Mouse (Mus musculus) left cerebral cortex, adult 18-20 months (tissue): Measurements from ENCODE around the gene Nfatc3. TPM values are rescaled to one million over a fixed set of nuclear protein-coding genes. Genes with fewer than 3 reads are reported as not detected.
A peak's percentile ranks its signal among the peaks of the same experiment; 100 is the strongest.

Experiments
- DNase-seq, 2 experiments: peaks; one replicate each; pipeline ENCODE4 v3.0.0; 2021 to 2022; ENCODE audit warnings: low spot score in 2 of 2, mixed read lengths in 1 of 2
- total RNA-seq, 2 experiments: library from RNA; stranded (reverse); gene quantifications; 2 replicates each; pipeline ENCODE4 v1.2.3; 2021

The Nfatc3 gene
- total RNA-seq, 2 experiments from 2014 or later: 10.5 to 12.4 TPM

DNA sequence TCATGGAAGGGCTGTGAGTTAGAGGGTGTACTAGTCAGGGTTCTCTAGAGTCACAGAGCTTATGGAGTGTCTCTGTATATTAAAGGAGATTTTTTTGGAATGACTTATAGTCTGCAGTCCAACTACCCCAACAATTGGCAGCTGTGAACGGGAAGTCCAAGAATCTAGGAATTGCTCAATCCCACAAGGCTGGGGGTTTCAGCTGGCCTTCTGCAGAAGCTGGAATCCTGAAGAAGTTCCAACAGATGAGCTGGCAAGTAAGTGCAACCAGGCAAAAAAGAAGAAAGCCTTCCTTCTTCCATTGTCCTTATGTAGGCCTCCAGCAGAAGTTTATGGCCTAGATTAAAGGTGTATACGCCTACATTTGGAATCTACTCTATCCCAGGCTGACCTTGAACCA is 86.7 kb downstream of the Nfatc3 start:
- no peak for DNase-seq

DNA sequence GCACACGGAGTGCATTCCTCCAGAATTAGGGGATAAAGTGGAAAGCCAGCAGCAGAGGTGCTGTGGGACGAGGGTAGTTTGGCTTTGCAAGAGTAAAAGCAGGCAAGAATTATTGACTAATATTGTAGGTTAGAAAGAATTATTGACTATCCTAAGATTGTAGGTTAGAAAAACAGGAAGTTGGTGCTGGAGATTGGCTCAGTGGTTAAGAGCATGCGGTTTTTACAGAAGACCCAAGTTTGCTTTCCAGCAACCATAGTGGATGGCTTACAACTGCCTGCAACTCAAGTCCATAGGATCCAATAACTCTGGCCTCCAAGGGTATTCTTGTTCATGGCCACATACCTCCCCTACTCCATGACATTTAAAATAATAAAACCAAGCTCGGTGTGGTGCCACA is 87.4 kb downstream of the Nfatc3 start:
- DNase-seq: no peak

DNA sequence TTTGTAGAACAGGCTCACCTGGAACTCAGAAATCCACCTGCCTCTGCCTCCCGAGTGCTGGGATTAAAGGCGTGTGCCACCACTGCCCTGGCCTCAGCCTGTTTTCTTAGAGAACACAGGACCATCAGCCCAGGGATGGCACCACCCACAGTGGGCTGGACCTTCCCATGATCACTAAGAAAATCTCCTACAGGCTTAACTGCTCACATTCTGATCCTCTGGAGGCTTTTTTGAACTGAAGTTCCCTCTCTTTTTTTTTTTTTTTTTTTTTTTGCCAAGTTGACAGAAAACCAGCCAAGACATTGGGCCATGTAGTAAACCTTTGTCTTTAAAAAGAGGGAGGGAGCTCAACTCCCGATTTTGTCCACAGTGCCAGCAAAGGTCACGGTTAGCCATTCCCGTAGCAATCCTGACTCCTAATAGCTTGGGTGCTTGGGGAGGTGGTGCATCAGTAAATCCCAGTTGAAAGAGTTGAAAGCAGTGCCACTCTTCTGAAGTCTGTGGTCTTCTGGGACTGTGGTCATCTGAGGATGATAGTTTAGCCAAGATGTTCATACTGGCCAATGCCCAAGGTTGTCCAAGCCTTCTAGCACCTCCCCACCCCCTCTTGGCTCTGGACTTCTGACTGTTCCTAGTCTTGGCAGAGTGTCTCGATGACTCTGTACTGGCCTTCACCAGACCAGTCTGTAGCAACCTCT is 89.4 kb downstream of the Nfatc3 start:
- DNase-seq: no peak

DNA sequence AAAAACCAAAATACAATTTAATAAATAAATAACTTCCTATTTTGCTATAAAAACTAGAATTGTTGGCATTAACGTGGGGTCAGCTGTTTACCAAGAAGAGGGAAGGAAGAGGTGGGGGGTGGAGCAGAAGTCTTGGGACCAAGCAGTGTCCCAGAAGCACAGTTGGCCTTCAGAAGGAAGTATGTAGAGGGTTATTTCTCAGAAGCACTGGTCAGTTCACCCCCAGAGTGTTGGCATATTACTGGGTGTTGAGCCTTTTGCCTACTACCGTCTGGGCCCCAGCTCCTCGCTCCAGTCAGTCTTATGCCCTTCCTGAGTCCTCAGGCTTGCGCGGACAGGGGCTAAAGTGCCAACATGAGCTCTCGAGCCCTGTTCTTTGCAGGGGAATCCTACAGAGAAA is 90.4 kb downstream of the Nfatc3 start:
- DNase-seq: no peak

DNA sequence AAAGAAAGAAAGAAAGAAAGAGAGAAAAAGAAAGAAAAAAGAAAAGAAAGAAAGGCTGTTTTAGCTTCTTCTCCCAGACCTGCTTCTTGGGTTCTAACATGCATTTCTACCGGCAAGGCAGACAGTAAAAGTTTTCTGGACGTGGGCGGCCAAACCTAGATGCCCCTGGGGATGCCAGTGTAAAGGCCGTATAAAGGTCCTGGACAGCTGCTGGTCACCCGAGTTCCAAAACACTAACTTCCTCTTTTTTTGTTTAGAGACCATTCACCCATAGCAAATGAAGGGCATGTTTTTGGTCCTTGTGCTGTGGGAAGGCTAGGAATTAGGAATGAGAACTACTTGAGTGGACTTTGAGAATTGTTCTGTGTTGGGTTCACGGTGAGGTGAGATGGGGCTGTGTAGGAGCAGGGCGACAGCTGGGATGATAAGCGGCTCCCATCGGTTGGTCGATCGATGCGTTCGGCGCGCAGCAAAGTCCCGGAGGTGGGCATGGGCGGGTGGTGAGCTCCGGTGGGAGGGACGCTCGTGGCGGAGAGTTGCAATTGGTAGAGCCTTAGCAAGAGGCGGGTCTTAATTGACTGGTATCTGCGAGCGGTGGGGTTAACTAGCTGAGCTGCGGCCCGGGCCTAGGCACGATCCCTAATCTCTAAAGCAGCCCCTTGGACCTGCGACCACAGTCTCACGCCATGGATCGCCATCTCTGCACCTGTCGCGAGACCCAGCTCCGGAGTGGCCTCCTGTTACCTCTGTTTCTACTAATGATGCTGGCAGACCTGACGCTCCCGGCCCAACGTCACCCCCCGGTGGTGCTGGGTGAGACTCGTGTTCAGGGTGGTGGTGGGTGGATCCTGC is 91.4 kb downstream of the Nfatc3 start, which contains the start of gene Pla2g15:
Gene Pla2g15, plus strand, starts transcription at position 599 of the 852 bp plus-strand sequence.
- peak; percentile 92 to 94 for DNase-seq

DNA sequence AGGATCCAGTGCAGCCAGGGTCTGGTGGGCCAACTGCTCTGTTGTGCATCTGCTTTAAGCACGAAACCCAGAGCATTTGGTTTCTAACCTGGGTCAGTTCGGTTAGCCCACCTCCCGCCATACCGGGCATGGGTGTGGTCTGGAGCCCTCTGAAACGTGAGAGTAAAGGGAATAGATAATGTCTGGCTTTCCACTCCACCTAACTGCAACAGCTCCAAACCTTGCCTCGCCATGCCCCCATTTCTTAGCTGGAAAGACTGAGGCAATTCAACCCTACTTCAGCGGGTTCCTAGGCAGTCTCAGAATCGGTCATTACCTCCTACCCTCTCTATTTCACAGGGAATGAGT is 92.0 kb downstream of the Nfatc3 start:
- DNase-seq: no peak

DNA sequence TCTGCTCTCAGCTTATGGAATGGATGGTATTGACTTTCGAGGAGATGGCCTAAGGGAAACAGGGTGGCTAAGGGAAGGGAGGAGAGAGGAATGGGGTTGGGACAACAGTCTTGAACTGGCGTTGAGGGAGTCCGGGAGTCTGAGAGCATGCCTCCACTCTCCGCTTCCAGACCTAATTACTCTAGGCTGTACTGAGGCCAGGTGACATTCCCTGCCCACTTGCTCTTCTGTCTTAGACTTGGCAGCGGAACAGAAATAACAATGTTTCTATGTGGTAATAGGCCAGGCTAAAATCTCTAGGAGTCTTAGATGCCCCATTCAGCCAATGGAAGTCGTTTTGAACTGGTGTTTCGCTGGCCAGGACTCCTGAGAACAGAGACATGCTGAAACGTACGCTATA is 92.4 kb downstream of the Nfatc3 start:
- no peak for DNase-seq

DNA sequence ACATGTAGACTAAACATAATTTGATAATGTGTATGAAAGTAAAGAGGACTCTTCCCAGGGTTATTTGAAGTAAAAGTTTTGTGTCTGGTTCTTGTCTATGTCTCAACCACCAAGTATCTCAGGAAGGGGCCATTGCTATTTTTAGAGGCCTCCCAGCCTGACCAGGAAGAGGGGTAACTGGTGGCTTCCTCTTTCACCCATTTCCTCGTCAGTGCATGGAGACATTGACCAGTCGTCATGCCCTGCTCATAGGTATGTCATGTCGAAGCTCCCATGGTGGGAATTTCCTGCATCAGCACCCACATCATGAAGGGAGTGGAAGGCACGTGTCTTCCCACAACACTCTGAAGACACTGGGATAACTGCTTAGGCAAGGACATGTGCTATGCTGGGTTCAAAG is 94.2 kb downstream of the Nfatc3 start:
- DNase-seq: no peak

DNA sequence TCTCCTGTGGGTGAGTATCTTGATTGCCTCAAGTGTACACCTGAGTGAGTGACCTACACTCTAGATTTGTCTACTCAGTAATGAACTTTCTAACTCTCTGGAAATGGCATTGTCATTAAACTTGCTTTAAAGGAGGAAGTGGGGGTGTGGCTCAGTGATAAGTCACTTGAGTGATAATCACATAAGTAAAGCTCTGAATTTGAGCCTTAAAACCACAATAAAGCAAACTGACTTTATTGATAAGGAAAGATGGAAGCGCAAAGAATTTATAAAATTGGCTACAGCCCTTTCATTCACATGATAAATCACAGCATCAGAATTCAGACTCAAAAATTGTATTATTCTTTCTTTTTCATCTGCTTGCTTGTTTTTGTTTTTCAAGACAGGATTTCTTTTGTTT is 98.8 kb downstream of the Nfatc3 start:
- no peak for DNase-seq

DNA sequence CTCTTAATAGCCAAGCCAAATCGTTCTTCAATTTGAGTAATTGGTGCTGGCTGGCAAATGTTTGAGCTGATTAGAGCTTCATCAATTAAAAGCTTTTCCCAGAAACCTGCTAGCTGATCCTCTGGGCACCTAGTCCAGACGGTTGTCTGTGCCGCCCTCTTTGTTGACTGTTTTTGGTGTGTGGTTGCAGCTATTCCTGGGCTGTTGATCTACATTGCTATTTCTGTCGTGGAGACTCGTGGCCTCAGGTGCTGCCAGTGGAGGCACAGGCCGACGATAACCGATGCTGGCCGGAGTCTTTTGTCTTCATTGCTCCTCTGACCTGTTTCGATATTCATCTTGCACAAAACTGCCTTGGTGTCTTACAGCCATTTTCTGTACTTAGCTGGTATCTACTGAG is 99.7 kb downstream of the Nfatc3 start:
- no peak for DNase-seq

DNA sequence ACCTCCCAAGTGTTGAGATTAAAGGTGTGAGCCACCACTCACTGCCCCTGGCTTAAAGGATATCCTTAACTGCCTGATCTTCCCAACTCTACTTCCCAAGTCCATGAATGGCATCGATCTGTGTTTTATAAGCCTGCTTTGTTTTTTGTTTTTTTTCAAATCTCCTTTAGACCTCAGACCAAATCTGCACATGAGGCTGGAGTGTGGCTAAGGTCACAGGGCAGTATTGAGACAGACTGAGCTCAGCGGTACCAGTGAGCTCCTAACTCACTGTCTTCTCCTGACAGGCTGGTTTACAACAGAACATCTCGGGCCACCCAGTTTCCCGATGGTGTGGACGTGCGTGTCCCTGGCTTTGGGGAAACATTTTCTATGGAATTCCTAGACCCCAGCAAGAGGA is 101.2 kb downstream of the Nfatc3 start:
- DNase-seq: no peak

DNA sequence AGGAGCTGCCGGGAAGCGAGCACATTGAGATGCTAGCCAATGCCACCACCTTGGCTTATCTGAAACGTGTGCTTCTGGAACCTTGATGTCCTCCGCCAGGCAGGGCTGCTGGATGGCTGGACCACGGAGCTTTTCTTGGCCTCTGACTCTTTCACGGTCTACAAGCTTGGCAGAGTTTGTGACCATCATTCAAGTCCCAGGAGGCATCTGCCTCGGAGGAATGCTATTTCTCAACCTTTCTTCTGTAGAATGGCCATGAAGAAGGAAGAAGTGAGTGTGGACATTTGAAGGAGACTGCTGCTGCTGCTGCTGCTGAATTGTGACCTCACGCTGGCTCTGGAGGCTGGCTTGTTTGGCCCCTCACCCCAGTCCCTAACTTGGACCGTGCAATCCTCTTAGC is 104.6 kb downstream of the Nfatc3 start:
- no peak for DNase-seq

DNA sequence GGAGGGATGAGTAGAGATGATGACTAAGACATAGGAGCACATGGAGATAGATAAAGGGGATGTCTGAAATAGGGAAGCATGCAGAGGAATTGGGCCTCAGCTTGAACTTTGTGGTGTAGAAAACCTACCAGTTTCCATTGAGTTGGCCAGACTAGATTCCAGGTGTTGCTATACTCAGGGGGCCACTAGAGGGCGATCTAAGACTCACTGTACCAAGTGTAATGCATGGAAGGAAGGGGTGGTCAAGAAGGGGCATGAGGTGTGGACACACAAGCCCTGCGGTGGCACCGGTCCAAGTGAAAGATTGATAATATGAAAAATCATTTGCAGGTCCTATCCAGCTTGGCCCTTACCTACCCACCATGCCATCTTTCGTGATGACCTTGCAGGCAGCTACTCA is 106.8 kb downstream of the Nfatc3 start:
- DNase-seq: peak; percentile 75 to 83

DNA sequence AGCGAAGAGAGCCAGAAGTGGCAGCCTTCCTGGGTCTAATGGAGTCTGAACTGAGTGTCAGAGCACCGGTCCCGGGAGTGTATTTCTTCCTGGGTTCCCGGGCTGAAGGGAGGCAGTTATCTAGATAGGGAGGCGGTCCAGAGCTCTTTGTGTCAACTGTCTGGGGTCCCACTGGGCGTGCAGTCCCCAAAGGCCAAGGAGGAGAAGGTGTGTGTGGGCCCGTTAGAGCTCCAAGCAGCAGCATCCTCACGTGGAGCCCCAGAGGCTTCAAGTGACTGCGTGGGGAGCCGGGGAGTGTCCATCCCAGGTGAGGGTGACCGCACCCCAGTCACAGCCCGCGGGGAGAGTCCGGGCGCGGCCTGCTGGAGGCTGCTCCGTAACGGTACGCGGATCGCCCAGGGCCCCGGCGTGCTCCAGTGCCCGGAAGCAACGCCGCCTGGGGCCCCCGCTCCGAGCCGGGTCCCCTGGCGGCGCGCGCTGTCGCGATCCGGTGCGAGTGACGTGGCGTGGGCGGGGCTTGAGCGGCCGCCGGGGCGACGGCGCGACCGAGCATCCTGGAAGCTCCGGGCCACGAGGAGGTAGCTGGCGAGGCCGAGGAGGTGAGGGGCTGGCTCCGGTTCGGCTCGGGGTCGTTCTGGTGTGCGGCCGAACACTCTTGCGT is 109.8 kb downstream of the Nfatc3 start, which contains the start of gene Slc7a6:
Gene Slc7a6, plus strand, starts transcription at position 502 of the 661 bp plus-strand sequence.
- DNase-seq: peak; percentile 85 to 92

DNA sequence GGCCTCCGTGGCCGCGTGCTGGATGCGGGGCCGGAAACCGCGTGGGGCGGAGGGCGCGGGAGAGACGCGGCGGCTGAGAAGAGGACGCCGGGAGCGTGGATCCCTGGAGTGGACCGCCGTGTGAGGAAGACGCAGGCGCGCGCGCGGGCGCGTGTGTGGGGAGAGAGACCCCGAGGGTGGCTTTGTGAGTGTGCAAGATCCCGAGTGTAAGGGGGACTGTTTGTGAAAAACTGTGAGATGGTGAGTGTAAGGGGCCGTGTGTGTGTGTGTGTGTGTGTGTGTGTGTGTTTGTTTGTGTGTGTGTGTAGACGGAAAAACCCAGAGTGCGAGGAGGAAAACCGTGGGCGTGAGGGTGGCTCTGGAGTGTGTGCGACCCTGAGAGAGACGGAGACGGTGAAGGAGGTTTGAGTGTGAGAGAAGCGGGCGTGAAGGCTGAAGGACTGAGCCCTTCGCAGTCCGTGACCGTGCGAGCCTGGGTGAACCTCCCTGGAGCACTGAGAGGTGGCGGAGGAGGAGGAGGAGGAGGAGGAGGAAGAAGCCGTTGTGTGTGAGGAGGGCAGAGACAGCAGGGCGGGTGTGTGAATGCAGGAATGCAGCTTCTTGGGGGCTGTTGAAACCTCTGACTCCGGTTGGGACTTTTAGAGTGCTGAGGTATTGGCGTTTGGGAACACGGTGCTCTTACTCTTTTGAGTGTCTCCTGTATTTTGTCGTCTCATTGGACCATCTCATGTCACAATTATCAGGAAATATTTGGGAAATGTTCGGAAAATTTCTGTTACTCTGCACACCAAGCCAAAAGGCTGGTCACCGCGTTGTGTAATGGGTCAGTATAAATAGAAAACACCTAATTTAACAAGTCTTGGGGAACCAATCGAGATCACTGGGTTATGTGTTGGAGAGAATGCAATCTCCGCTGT is 110.6 kb downstream of the Nfatc3 start:
- DNase-seq: peak in 1 of 2 experiments; percentile 25

DNA sequence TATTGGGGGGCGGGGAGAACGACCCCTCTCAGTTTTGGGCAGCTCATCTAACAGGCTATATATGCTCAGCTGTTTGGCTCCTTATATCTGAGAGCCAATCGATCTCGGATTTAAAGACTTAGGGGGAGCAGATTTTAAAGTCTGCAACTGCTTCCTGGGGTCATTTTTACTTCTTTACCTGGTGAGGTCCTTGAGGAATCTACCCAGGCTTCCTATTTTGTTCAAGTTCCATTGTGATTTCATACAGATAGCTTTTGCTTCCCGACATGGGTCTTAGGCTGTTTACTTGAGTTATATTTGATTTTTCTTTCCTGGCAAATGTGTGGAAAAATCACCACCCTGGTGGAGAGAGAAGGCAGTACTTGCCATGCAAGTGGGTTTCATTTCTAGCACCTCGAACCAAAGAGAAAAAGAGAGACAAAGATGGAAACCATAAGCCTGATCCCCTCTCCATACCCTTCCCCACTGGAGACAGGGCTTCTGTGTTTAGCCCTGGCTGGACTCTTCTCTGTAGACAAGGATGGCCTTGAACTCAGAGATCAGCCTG is 111.4 kb downstream of the Nfatc3 start:
- DNase-seq: no peak

DNA sequence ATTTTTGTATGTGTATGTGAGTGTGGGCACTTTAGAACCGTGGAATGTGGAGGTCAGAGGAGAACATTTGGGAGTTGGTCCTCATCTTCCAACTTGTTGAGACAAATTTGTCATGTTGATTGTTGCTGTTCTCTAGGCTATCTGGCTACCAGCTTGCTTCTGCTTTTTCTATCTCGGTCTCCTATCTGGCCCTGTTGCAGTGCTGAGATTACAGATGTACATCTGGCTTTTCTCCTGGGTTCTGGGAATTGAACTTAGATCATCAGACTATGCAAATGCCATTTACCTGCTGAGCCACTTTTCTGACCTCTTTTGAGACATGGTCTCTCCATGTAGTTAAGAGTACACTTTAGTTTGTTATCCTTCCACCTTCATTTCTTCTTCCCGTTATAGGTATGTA is 114.9 kb downstream of the Nfatc3 start:
- DNase-seq: no peak

DNA sequence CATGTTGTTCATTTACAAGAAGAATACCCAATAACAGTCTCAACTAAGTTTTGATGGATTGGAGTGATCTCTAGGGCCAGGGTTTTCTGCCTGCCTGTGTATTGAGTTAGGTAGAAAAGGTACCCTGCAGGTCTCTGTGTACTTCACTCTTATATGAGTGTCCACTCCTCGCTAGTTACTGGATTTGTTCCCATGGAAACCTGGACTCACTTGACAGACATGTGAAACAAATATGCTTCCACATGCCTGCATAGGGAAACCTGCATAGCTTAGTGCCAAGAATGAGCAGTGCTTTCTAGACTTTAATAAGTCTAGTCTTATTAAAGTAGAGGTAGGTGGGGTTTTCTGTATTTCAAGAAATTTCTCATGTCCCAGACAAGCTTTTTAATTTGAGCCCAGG is 118.3 kb downstream of the Nfatc3 start:
- no peak for DNase-seq

DNA sequence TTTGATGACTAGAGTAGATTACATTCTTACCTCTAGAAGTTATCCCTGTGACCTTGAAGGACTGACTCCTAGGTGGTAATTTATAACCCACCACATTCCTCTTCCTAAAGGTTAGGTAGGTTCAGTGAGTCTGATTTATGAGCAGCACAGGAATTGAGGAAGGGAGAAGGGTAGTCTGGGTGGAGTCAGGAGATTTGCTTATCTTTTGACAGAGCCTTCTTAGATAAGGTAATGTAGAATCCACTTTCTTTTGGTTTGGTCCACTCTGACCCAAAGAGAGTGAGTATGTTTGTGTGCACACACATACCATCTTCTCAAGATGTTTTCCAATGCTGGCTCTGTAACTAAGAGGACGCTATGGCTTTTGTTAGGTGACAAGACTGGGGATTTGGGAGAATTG is 119.0 kb downstream of the Nfatc3 start:
- no peak for DNase-seq

DNA sequence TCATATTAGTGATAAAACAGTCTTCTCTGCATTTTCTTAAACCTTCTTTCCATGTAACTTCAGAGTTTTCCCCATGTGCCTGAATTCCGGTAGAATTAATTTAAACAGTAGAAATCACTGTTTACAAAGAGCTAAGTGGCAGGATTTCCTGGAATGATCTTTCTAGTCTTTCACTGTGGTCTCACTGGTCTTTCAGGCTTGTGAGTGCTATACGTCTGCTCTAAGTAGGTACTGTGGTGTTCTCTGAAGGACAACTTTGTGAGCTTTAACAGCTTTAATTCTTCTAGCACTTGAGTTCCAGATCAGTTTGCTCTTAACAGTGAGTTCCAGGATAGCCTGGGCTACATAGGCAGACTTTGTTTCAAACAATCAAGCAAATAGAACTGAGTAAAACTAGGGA is 119.8 kb downstream of the Nfatc3 start:
- no peak for DNase-seq
